Mouse (Mus musculus): ENCODE results near the gene 6430628N08Rik. TPM values are rescaled to one million over a fixed set of nuclear protein-coding genes. Genes with fewer than 3 reads are reported as not detected.
A peak's percentile ranks its signal among the peaks of the same experiment; 100 is the strongest.

6430628N08Rik gene
- total and polyA plus RNA-seq, 3 experiments: not detected

- TF ChIP-seq ELF1 (IDR thresholded peaks at IDR 0.05; ENCODE audit: low read depth, low read length) (no peak), ZC3H11A (IDR thresholded peaks at IDR 0.05; ENCODE audit: low read depth, low read length) (no peak), MAX (IDR thresholded peaks at IDR 0.05; ENCODE audit: low read length) (no peak), MAZ (IDR thresholded peaks at IDR 0.05; ENCODE audit: low read depth, low read length) (no peak), ZKSCAN1 (IDR thresholded peaks at IDR 0.05; ENCODE audit: borderline replicate concordance, low read depth, low read length) (no peak), MXI1 (IDR thresholded peaks at IDR 0.05; ENCODE audit: low read depth, low read length) (no peak), NRF1 (IDR thresholded peaks at IDR 0.05; ENCODE audit: low read depth, low read length) (no peak), EP300 (IDR thresholded peaks at IDR 0.05; ENCODE audit: low read length) (no peak), USF2 (conservative IDR thresholded peaks at IDR 0.05; ENCODE audit: low read depth, low read length) (no peak), SIN3A (IDR thresholded peaks at IDR 0.05; ENCODE audit: low read length) (no peak), POLR2AphosphoS2 (IDR thresholded peaks at IDR 0.05; ENCODE audit: low read depth, low read length) (no peak), KAT2A (IDR thresholded peaks at IDR 0.05; ENCODE audit: insufficient replicate concordance, low read length) (no peak), RAD21 (IDR thresholded peaks at IDR 0.05; ENCODE audit: low read depth, low read length) (no peak), ETS1 (conservative IDR thresholded peaks at IDR 0.05; ENCODE audit: low read depth, low read length) (no peak), UBTF (IDR thresholded peaks at IDR 0.05; ENCODE audit: low read depth, low read length) (no peak), MYC (IDR thresholded peaks at IDR 0.05; ENCODE audit: low read depth, low read length) (no peak), JUND (conservative IDR thresholded peaks at IDR 0.05; ENCODE audit: low read depth, low read length) (no peak)
- in situ Hi-C loops (cut with MboI; ENCODE audit: low pct_ligation_motif_present, low pct_unique_long_range_greater_than_20kb, low sequenced_read_pairs) (no loop called here), dilution Hi-C loops (cut with MboI; ENCODE audit: extremely low pct_ligation_motif_present, extremely low pct_unique_long_range_greater_than_20kb, low sequenced_read_pairs) (no loop called here)
- Histone ChIP-seq H3K4me2 (ENCODE audit: insufficient read depth, low read depth, poor library complexity, severe bottlenecking) (no peak overlapping the region), H3K27me3 (replicated peaks) (no peaks in the 10 kb centered on the region), H3K4me1 (ENCODE audit: control insufficient read depth in 1 of 2, insufficient read depth in 2 of 2) (peaks cover 22 to 59% of the 10 kb centered on the region in 2 experiments), H3K36me3 (replicated peaks in 1 of 2; ENCODE audit: control insufficient read depth in 1 of 2, insufficient read depth in 1 of 2, low read length in 1 of 2) (peaks cover 57 to 88% of the 10 kb centered on the region in 2 experiments), H3K79me2 (replicated peaks; ENCODE audit: control insufficient read depth, extremely low read depth, insufficient read depth, poor library complexity, severe bottlenecking) (no peaks in the 10 kb centered on the region; the same call in 1 of the 2 replicates), H3K27ac (ENCODE audit: insufficient read depth, low read depth) (peak overlapping the region; percentile 59), H3K4me3 (replicated peaks in 1 of 3; ENCODE audit: low read depth in 2 of 3, low read length in 2 of 3, poor library complexity in 1 of 3) (no peak overlapping the region), H3K9me3 (replicated peaks; ENCODE audit: low read length) (peaks cover under 1% of the 10 kb centered on the region), H3K9ac (ENCODE audit: insufficient read depth, low read depth) (no peak overlapping the region)
- DNase-seq (ENCODE audit: extremely low read depth): peak; percentile 39
These were observed 34.2 kb upstream of the 6430628N08Rik start for GRCm38 (mm10) chr4:115856282-115856681.

- in situ Hi-C loops (cut with MboI; ENCODE audit: low pct_ligation_motif_present, low pct_unique_long_range_greater_than_20kb, low sequenced_read_pairs): no loop called here
- dilution Hi-C loops (cut with MboI; ENCODE audit: extremely low pct_ligation_motif_present, extremely low pct_unique_long_range_greater_than_20kb, low sequenced_read_pairs): no loop called here
- H3K4me2 ChIP-seq (ENCODE audit: insufficient read depth, low read depth, poor library complexity, severe bottlenecking): no peak overlapping the region
- peaks cover 57 to 88% of the 10 kb centered on the region in 2 experiments for H3K36me3 ChIP-seq (replicated peaks in 1 of 2; ENCODE audit: control insufficient read depth in 1 of 2, insufficient read depth in 1 of 2, low read length in 1 of 2)
- peak overlapping the region; percentile 96 for H3K27ac ChIP-seq (ENCODE audit: insufficient read depth, low read depth)
- DNase-seq (ENCODE audit: extremely low read depth): peak; percentile 88
- H3K4me3 ChIP-seq (replicated peaks in 1 of 3; ENCODE audit: low read depth in 2 of 3, low read length in 2 of 3, poor library complexity in 1 of 3): peak overlapping the region in 1 of 3 experiments; percentile 19
- H3K9ac ChIP-seq (ENCODE audit: insufficient read depth, low read depth): peak overlapping the region; percentile 27
- H3K79me2 ChIP-seq (replicated peaks; ENCODE audit: control insufficient read depth, extremely low read depth, insufficient read depth, poor library complexity, severe bottlenecking): no peaks in the 10 kb centered on the region; the same call in 1 of the 2 replicates
- H3K4me1 ChIP-seq (ENCODE audit: control insufficient read depth in 1 of 2, insufficient read depth in 2 of 2): peaks cover 22 to 53% of the 10 kb centered on the region in 2 experiments
- H3K9me3 ChIP-seq (replicated peaks; ENCODE audit: low read length): no peaks in the 10 kb centered on the region
- H3K27me3 ChIP-seq (replicated peaks): no peaks in the 10 kb centered on the region
- TF ChIP-seq JUND (conservative IDR thresholded peaks at IDR 0.05; ENCODE audit: low read depth, low read length): 0 out of 2 replicates have a peak, but pooled peaks have one; percentile 4
- TF ChIP-seq TBP (conservative IDR thresholded peaks at IDR 0.05; ENCODE audit: low read depth, low read length): no peak
- peak; percentile 16; the same call in 1 of the 2 replicates for TF ChIP-seq ZNF384 (IDR thresholded peaks at IDR 0.05; ENCODE audit: low read depth, low read length)
- TF ChIP-seq USF2 (conservative IDR thresholded peaks at IDR 0.05; ENCODE audit: low read depth, low read length): no peak
- peak; percentile 57; the same call in 1 of the 2 replicates for TF ChIP-seq ZMIZ1 (IDR thresholded peaks at IDR 0.05; ENCODE audit: low read depth, low read length)
- TF ChIP-seq ZKSCAN1 (IDR thresholded peaks at IDR 0.05; ENCODE audit: borderline replicate concordance, low read depth, low read length): no peak
- peak; percentile 37 for TF ChIP-seq NRF1 (IDR thresholded peaks at IDR 0.05; ENCODE audit: low read depth, low read length)
- TF ChIP-seq CHD1 (IDR thresholded peaks at IDR 0.05; ENCODE audit: low read depth, low read length): peak; percentile 61; the same call in 1 of the 2 replicates
- TF ChIP-seq SIN3A (IDR thresholded peaks at IDR 0.05; ENCODE audit: low read length): peak; percentile 90
- TF ChIP-seq RCOR1 (conservative IDR thresholded peaks at IDR 0.05; ENCODE audit: low read depth, low read length): 0 out of 2 replicates have a peak, but pooled peaks have one; percentile 65
- no peak for TF ChIP-seq CTCF (conservative IDR thresholded peaks at IDR 0.05 in 1 of 2, IDR thresholded peaks at IDR 0.05 in 1 of 2; ENCODE audit: low read depth in 2 of 2, low read length in 2 of 2)
- TF ChIP-seq POLR2A (IDR thresholded peaks at IDR 0.05; ENCODE audit: low read depth, low read length): peak; percentile 32; the same call in 1 of the 2 replicates
- no peak for TF ChIP-seq PAX5 (IDR thresholded peaks at IDR 0.05; ENCODE audit: low read length)
- TF ChIP-seq GABPA (IDR thresholded peaks at IDR 0.05; ENCODE audit: insufficient replicate concordance, low read depth, low read length): no peak
- TF ChIP-seq IRF4 (IDR thresholded peaks at IDR 0.05; ENCODE audit: low read depth, low read length): peak; percentile 91
- peak; percentile 84 for TF ChIP-seq MYC (IDR thresholded peaks at IDR 0.05; ENCODE audit: low read depth, low read length)
- peak; percentile 79 for TF ChIP-seq MEF2A (IDR thresholded peaks at IDR 0.05; ENCODE audit: borderline replicate concordance, low read depth, low read length)
- TF ChIP-seq CHD2 (IDR thresholded peaks at IDR 0.05; ENCODE audit: low read length): peak; percentile 59; the same call in 1 of the 2 replicates
- no peak for TF ChIP-seq ZC3H11A (IDR thresholded peaks at IDR 0.05; ENCODE audit: low read depth, low read length)
- TF ChIP-seq UBTF (IDR thresholded peaks at IDR 0.05; ENCODE audit: low read depth, low read length): no peak
- TF ChIP-seq HCFC1 (IDR thresholded peaks at IDR 0.05; ENCODE audit: low read depth, low read length): peak; percentile 39
- peak; percentile 59 for TF ChIP-seq MXI1 (IDR thresholded peaks at IDR 0.05; ENCODE audit: low read depth, low read length)
These were observed 33.1 kb upstream of the 6430628N08Rik start for GRCm38 (mm10) chr4:115857293-115857883.

Data from CH12.LX (cell line).